Mouse (Mus musculus) liver, embryonic 13.5 days (tissue): Measurements from ENCODE around the gene Dusp28. TPM values are rescaled to one million over a fixed set of nuclear protein-coding genes. Genes with fewer than 3 reads are reported as not detected.
"Not testable (repeated sequence)": the region's sequence is repeated elsewhere in the genome, so short reads cannot be mapped to it uniquely, and the experiment has no call there.

Source experiments
- ATAC-seq: fragments of 200-750 bp; cut with Nextera tagmentation; 2 replicates; pipeline ENCODE4 v1.8.0; 2017; ENCODE audit warnings: low read depth, mild to moderate bottlenecking, moderate number of reproducible peaks, moderate library complexity
- DNase-seq: peaks from one replicate; pipeline ENCODE4 v3.0.0; 2022
- H3K27ac ChIP-seq: fragments of 300-500 bp; sonication (generic); 2 replicates; pipeline ENCODE4 v1.5.1; 2015; ENCODE audit warnings: moderate library complexity, mild to moderate bottlenecking, inconsistent platforms
- H3K27me3 ChIP-seq: fragments of 300-500 bp; sonication (generic); 2 replicates; pipeline ENCODE4 v1.6.1; 2015; ENCODE audit warnings: mild to moderate bottlenecking, inconsistent platforms
- H3K36me3 ChIP-seq: fragments of 300-500 bp; sonication (generic); 2 replicates; pipeline ENCODE4 v1.6.1; 2015; ENCODE audit warnings: mild to moderate bottlenecking, inconsistent platforms
- H3K4me1 ChIP-seq: fragments of 300-500 bp; sonication (generic); replicated peaks from 2 replicates; pipeline ENCODE4 v1.6.1; 2015; ENCODE audit warnings: inconsistent platforms
- H3K4me2 ChIP-seq: fragments of 300-500 bp; sonication (generic); 2 replicates; pipeline ENCODE4 v1.6.1; 2015; ENCODE audit warnings: inconsistent platforms, mild to moderate bottlenecking, moderate library complexity
- H3K4me3 ChIP-seq: fragments of 300-500 bp; sonication (generic); replicated peaks from 2 replicates; pipeline ENCODE4 v1.5.1; 2015; ENCODE audit warnings: mild to moderate bottlenecking, inconsistent platforms
- H3K9ac ChIP-seq: fragments of 300-500 bp; sonication (generic); 2 replicates; pipeline ENCODE4 v1.6.1; 2015; ENCODE audit warnings: mild to moderate bottlenecking, inconsistent platforms
- H3K9me3 ChIP-seq: fragments of 300-500 bp; sonication (generic); replicated peaks from 2 replicates; pipeline ENCODE4 v1.6.1; 2016; ENCODE audit warnings: inconsistent platforms
- WGBS: fragments of 180-500 bp; shearing (Covaris S2); methylation state at CpG from one replicate; pipeline ENCODE4 v1.1.7; 2015; ENCODE audit not compliant: insufficient replicate concordance; 5-methylcytosine and 5-hydroxymethylcytosine counted together
- polyA plus RNA-seq: library from polyadenylated mRNA; unstranded; fragments of >200 nt; fragmentation: Nextera tagmentation; extraction: Ambion mirVana; gene quantifications from 2 replicates; pipeline ENCODE4 v1.2.1, GENCODE M21; 2015

Dusp28 gene
- polyA plus RNA-seq, 1 experiment from 2014 or later, result 6.7 TPM

DNA sequence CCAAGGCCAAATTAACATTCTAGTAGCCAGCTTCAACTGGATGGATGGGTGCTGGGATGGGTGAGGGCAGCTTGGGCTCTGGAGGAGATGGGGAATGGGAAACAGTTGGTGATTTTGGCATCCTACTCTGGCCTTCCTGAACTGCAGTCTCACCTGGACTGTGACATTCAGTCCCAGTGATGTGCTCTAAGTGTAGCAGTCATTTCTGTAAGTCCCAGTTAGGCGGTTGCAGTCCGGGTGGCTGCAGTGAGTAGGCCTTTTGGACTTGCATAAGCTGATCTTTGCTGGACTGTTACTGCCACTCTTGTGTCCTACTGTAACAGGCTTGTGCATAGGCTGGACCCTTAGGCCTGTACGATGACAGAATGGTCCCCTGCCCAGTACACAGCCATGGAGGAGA, 41.2 kb downstream of the Dusp28 start:
- Histone ChIP-seq H3K9me3 (no peaks in the 10 kb centered on the region), H3K27ac (no peak overlapping the region), H3K4me2 (no peak overlapping the region), H3K36me3 (peaks cover 43% of the 10 kb centered on the region), H3K27me3 (no peaks in the 10 kb centered on the region), H3K4me1 (0 out of 2 replicates have a peak, but pooled peaks cover 4% of the 10 kb centered on the region), H3K4me3 (no peak overlapping the region), H3K9ac (no peak overlapping the region)
- DNase-seq, result no peak
- ATAC-seq, result no peak
- 81% methylated on average over 3 of the region's 3 CpGs for WGBS

DNA sequence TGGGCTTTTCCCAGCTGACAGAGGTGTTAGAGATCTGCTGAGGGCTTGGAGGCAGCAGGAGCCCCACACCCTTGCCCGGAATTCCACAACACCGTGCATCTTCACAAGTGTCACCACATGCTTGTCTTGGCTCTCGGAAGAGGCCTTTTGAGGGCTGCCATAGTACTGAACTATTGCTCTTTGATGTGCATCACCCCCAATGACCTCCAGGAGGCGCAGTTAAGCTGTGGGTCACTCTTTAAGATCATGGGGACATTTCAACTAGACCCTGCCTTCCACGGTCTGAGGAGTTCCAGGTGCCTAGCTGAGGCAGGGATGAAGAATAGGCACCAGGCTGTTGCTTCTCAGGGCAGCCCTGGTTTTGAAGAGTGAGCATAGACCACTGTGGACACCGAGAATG, 42.6 kb downstream of the Dusp28 start:
- no peak overlapping the region for H3K4me3 ChIP-seq

DNA sequence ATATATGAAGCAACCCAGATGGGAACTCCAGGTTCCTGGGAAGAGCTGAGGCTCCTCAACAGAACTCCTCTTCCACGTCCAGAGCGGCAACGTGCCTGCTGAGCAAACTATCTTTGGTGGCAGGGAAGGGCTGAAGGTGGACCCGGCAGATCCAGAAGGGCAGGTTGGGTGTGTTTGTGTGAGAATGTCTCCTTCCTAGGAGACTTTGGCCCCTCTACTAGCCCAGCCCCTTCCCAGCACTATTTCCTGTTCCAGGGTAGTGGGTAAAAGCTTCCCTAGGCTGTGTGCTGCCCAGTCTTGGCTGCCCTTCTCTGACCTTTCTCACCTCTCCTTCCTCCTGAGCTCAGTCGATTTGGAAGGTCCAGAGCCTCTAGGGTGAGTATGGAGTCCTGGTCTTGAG, 43.8 kb downstream of the Dusp28 start, which contains the start of gene Gpr35:
Gene Gpr35, plus strand, starts transcription at position 259 of the 400 bp plus-strand sequence.
- H3K36me3 ChIP-seq, result peaks cover 21% of the 10 kb centered on the region; the same call in 1 of the 2 replicates
- H3K4me2 ChIP-seq, result no peak within 1 kb of the TSS
- no peak within 1 kb of the TSS for H3K27ac ChIP-seq
- H3K9ac ChIP-seq, result no peak within 1 kb of the TSS
- no peaks in the 10 kb centered on the region for H3K9me3 ChIP-seq
- ATAC-seq, result no peak
- no peak for DNase-seq
- no peaks in the 10 kb centered on the region for H3K4me1 ChIP-seq
- 59% methylated on average over 5 of the region's 5 CpGs for WGBS
- H3K27me3 ChIP-seq, result no peaks in the 10 kb centered on the region
- no peak within 1 kb of the TSS for H3K4me3 ChIP-seq

More for the DNA sequence above, 42.6 kb downstream of the Dusp28 start:
- Histone ChIP-seq H3K4me2 (no peak overlapping the region), H3K9me3 (no peaks in the 10 kb centered on the region), H3K4me1 (no peaks in the 10 kb centered on the region), H3K27ac (no peak overlapping the region), H3K27me3 (no peaks in the 10 kb centered on the region), H3K9ac (no peak overlapping the region), H3K36me3 (peaks cover 32% of the 10 kb centered on the region)
- WGBS, result 51% methylated on average over 6 of the region's 6 CpGs
- ATAC-seq (no peak), DNase-seq (no peak)

DNA sequence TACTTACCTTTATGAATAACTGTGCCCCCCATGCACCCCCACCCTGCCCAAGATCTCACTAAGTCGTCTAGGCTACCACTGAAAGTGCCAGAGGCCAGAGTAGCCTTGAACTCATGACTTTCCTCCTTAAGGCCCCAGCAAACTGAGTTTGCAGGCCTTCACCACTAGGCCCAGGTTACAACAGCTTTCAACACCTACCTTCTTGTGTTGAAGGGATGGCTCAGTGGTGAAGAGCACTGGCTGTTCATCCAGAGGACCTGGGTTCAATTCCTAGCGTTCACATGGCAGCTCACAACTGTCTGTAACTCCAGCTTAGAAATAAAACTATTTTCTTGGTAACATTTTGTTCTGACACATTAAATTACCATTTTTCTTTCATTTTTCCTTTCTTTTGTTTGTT, 46.9 kb downstream of the Dusp28 start:
- Histone ChIP-seq H3K36me3 (0 out of 2 replicates have a peak, but pooled peaks cover 2% of the 10 kb centered on the region), H3K9me3 (no peaks in the 10 kb centered on the region), H3K9ac (no peak overlapping the region), H3K4me2 (no peak overlapping the region), H3K27ac (no peak overlapping the region), H3K27me3 (no peaks in the 10 kb centered on the region), H3K4me1 (no peaks in the 10 kb centered on the region), H3K4me3 (no peak overlapping the region)
- ATAC-seq, result no peak
- DNase-seq, result no peak
- WGBS, result 55% methylated on average over 2 of the region's 2 CpGs

DNA sequence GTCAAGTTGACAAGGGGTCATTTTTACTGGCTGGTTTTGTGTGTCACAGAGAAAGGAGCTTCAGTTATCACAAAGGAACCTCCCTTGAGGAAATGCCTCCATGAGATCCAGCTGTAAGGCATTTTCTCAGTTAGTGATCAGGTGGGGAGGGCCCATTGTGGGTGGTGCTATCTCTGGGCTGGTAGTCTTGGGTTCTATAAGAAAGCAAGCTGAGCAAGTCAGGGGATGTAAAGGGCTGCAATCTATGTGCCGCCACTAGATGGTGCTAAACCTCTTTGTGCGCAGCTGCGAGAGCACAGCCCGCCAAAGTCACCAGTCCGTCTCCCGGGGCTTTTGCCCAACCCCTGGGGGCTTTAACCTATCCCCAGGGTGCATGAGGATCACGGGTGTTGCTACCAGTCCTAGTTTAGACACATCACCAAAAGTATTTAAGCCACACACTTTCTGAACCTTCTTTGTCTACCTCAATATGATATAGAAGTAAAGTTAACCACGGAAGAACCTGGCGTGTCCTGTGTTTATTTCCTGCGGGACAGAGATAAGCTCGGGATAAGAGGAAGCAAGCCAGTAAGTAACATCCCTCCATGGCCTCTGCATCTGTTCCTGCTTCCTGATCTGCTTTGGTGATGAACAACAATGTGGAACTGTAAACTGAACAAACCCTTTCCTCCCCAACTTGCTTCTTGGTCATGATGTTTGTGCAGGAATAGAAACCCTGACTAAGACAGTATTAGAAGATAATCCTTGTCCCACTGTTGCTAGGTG, 50.0 kb downstream of the Dusp28 start:
- H3K27me3 ChIP-seq, H3K4me1 ChIP-seq, H3K27ac ChIP-seq, H3K9me3 ChIP-seq, ATAC-seq, H3K36me3 ChIP-seq: not testable (repeated sequence)
- peak overlapping the region; percentile 41; the same call in 1 of the 2 replicates for H3K9ac ChIP-seq
- peak overlapping the region; percentile 25; the same call in 1 of the 2 replicates for H3K4me3 ChIP-seq
- peak; percentile 62 for DNase-seq
- peak overlapping the region; percentile 51 for H3K4me2 ChIP-seq
- 2% methylated on average over 11 of the region's 11 CpGs for WGBS

Other genes with a start within 250 kb of the Dusp28 start
- gene Gpc1, start 75.3 kb upstream of the Dusp28 start, polyA plus RNA-seq, result 2.7 TPM in 2 replicates
- gene Ankmy1, start 4.1 kb upstream of the Dusp28 start, polyA plus RNA-seq, result 0.09 TPM in 1 of 2 replicates, not detected in the other
- 12.3 and 13.1 TPM in 2 replicates for gene Rnpepl1, start 3.8 kb downstream of the Dusp28 start, polyA plus RNA-seq
- gene Capn10, start 27.4 kb downstream of the Dusp28 start, polyA plus RNA-seq, result 10.1 and 10.9 TPM in 2 replicates
- 0.37 and 0.42 TPM in 2 replicates for gene Gpr35, start 43.9 kb downstream of the Dusp28 start, polyA plus RNA-seq
- not detected in 2 replicates for gene Aqp12, start 99.4 kb downstream of the Dusp28 start, polyA plus RNA-seq
- 0.35 and 0.61 TPM in 2 replicates for gene Kif1a, start 195.0 kb downstream of the Dusp28 start, polyA plus RNA-seq
- 4.3 and 4.7 TPM in 2 replicates for gene Agxt, start 228.3 kb downstream of the Dusp28 start, polyA plus RNA-seq